Mouse (Mus musculus): Measurements from ENCODE around the gene Pcdh9.

Gene Pcdh9

GRCm38 (mm10) chr14:93794530-93794929, 95.9 kb downstream of the Pcdh9 start:
- no peak for DNase-seq (ENCODE audit: low spot score in 2 of 2)

- DNase-seq (ENCODE audit: low spot score in 2 of 2), result no peak
Measured at GRCm38 (mm10) chr14:93786234-93786633, 104.2 kb downstream of the Pcdh9 start.

- DNase-seq (ENCODE audit: low spot score in 2 of 2), result no peak
Measured at GRCm38 (mm10) chr14:93785031-93785430, 105.4 kb downstream of the Pcdh9 start.

- DNase-seq (ENCODE audit: low spot score in 2 of 2), result no peak
Measured at GRCm38 (mm10) chr14:93762855-93763254, 127.6 kb downstream of the Pcdh9 start.

GRCm38 (mm10) chr14:93734077-93734673, 156.3 kb downstream of the Pcdh9 start:
- no peak for DNase-seq (ENCODE audit: low spot score in 2 of 2)

GRCm38 (mm10) chr14:93725798-93726197, 164.7 kb downstream of the Pcdh9 start:
- no peak for DNase-seq (ENCODE audit: low spot score in 2 of 2)

- DNase-seq (ENCODE audit: low spot score in 2 of 2), result peak in 1 of 2 experiments; percentile 31
Measured at GRCm38 (mm10) chr14:93719208-93719607, 171.3 kb downstream of the Pcdh9 start.

- peak; percentile 50 to 76 for DNase-seq (ENCODE audit: low spot score in 2 of 2)
Measured at GRCm38 (mm10) chr14:93713250-93713935, 177.1 kb downstream of the Pcdh9 start.

- DNase-seq (ENCODE audit: low spot score in 2 of 2), result no peak
Measured at GRCm38 (mm10) chr14:93708651-93709050, 181.8 kb downstream of the Pcdh9 start.

- no peak for DNase-seq (ENCODE audit: low spot score in 2 of 2)
Measured at GRCm38 (mm10) chr14:93701385-93702101, 188.9 kb downstream of the Pcdh9 start.

- no peak for DNase-seq (ENCODE audit: low spot score in 2 of 2)
Measured at GRCm38 (mm10) chr14:93700916-93701315, 189.6 kb downstream of the Pcdh9 start.

- DNase-seq (ENCODE audit: low spot score in 2 of 2), result no peak
Measured at GRCm38 (mm10) chr14:93684641-93685040, 205.8 kb downstream of the Pcdh9 start.

GRCm38 (mm10) chr14:93675273-93676068, 215.0 kb downstream of the Pcdh9 start:
- DNase-seq (ENCODE audit: low spot score in 2 of 2), result no peak

- DNase-seq (ENCODE audit: low spot score in 2 of 2), result no peak
Measured at GRCm38 (mm10) chr14:93653986-93654757, 236.3 kb downstream of the Pcdh9 start.

GRCm38 (mm10) chr14:93627241-93627640, 263.2 kb downstream of the Pcdh9 start:
- DNase-seq (ENCODE audit: low spot score in 2 of 2), result no peak

- DNase-seq (ENCODE audit: low spot score in 2 of 2), result no peak
Measured at GRCm38 (mm10) chr14:93624144-93624543, 266.3 kb downstream of the Pcdh9 start.

GRCm38 (mm10) chr14:93621211-93621610, 269.3 kb downstream of the Pcdh9 start:
- DNase-seq (ENCODE audit: low spot score in 2 of 2), result peak; percentile 37 to 64

- peak; percentile 57 to 83 for DNase-seq (ENCODE audit: low spot score in 2 of 2)
Measured at GRCm38 (mm10) chr14:93607546-93607945, 282.9 kb downstream of the Pcdh9 start.

GRCm38 (mm10) chr14:93599997-93600396, 290.5 kb downstream of the Pcdh9 start:
- no peak for DNase-seq (ENCODE audit: low spot score in 2 of 2)

- DNase-seq (ENCODE audit: low spot score in 2 of 2), result no peak
Measured at GRCm38 (mm10) chr14:93585432-93586024, 305.0 kb downstream of the Pcdh9 start.

- no peak for DNase-seq (ENCODE audit: low spot score in 2 of 2)
Measured at GRCm38 (mm10) chr14:93564361-93564760, 326.1 kb downstream of the Pcdh9 start.
